ENCODE assay signal across 27 mouse cellular contexts in genomic region chr8:79226046-79226445, GRCm38 (mm10). TPM values are rescaled to one million over a fixed set of nuclear protein-coding genes. Genes with fewer than 3 reads are reported as not detected.
"Had no signal": no experiment of that assay in that cellular context is flagged by ENCODE, and none has a peak within 500 bp of the region (broad histone marks: within the 10 kb centered on the region; RNA-seq: fewer than 3 reads in every experiment).

No protein-coding gene starts in this region.

- H3K4me2 ChIP-seq: liver, embryonic 13.5 days; midbrain, embryonic 12.5 days had no signal

- H3K9ac ChIP-seq: liver, embryonic 13.5 days; midbrain, embryonic 12.5 days had no signal

- H3K27me3 ChIP-seq: liver, embryonic 13.5 days; midbrain, embryonic 12.5 days had no signal

- H3K9me3 ChIP-seq: liver, embryonic 13.5 days had no signal

- H3K4me3 ChIP-seq: liver, embryonic 13.5 days; midbrain, embryonic 12.5 days had no signal

- H3K4me1 ChIP-seq: liver, embryonic 13.5 days; midbrain, embryonic 12.5 days had no signal

- H3K27ac ChIP-seq: liver, embryonic 13.5 days; midbrain, embryonic 12.5 days had no signal

- DNase-seq: kidney, adult 18-20 months; kidney, adult 9 months; kidney, postnatal 14 days; kidney, postnatal 4 days; left cerebral cortex, postnatal 4 days; liver, embryonic 13.5 days; lung, adult 2 months; lung, postnatal 14 days; thymus, adult 18-20 months; thymus, postnatal 36 days had no signal

- H3K36me3 ChIP-seq: liver, embryonic 13.5 days; midbrain, embryonic 12.5 days had no signal

- ATAC-seq: midbrain, embryonic 16.5 days had no signal

RNA-seq across cellular contexts. Expression of gene 1700011L22Rik, which starts 22.3 kb away (rescaled TPM):
- total RNA-seq: layer of hippocampus, adult 18-20 months; layer of hippocampus, postnatal 14 days; left cerebral cortex, adult 8-10 months; left cerebral cortex, postnatal 14 days; left cerebral cortex, postnatal 4 days; liver, adult 2 months; monocyte, adult 5-6 weeks had no signal
- polyA plus RNA-seq: kidney, embryonic 16.5 days; limb, embryonic 14.5 days; liver, adult 2 months; liver, embryonic 13.5 days; liver, embryonic 16.5 days; lung, adult 2 months; lung, embryonic 16.5 days; midbrain, embryonic 12.5 days; midbrain, embryonic 16.5 days; neural tube, embryonic 11.5 days; neural tube, embryonic 14.5 days; small intestine, adult 2 months; spleen, adult 2 months; stomach, embryonic 16.5 days had no signal
